Mouse (Mus musculus): Measurements from ENCODE around the gene Aplp2.
A peak's percentile ranks its signal among the peaks of the same experiment; 100 is the strongest.

The Aplp2 gene

GRCm38 (mm10) chr9:31223475-31223874 is 11.9 kb upstream of the Aplp2 start:
- no peak for DNase-seq

GRCm38 (mm10) chr9:31221170-31221569 is 9.6 kb upstream of the Aplp2 start:
- DNase-seq = no peak

GRCm38 (mm10) chr9:31217631-31218380 is 6.2 kb upstream of the Aplp2 start:
- DNase-seq = no peak

GRCm38 (mm10) chr9:31212500-31213008 is 939 bp upstream of the Aplp2 start:
- DNase-seq = no peak

GRCm38 (mm10) chr9:31210749-31211689 is 596 bp downstream of the Aplp2 start:
- peak; percentile 28 to 31 for DNase-seq

- no peak for DNase-seq
Observed at GRCm38 (mm10) chr9:31210163-31210562, 1.5 kb downstream of the Aplp2 start.

- no peak for DNase-seq
Observed at GRCm38 (mm10) chr9:31209502-31209901, 2.1 kb downstream of the Aplp2 start.

GRCm38 (mm10) chr9:31207732-31208131 is 3.9 kb downstream of the Aplp2 start:
- no peak for DNase-seq

- DNase-seq = no peak
Observed at GRCm38 (mm10) chr9:31204722-31205121, 6.9 kb downstream of the Aplp2 start.

GRCm38 (mm10) chr9:31203571-31204210 is 7.9 kb downstream of the Aplp2 start:
- no peak for DNase-seq

- DNase-seq = no peak
Observed at GRCm38 (mm10) chr9:31203068-31203467, 8.5 kb downstream of the Aplp2 start.

GRCm38 (mm10) chr9:31198614-31199013 is 13.0 kb downstream of the Aplp2 start:
- no peak for DNase-seq

GRCm38 (mm10) chr9:31197782-31198181 is 13.8 kb downstream of the Aplp2 start:
- DNase-seq = no peak

- DNase-seq = no peak
Observed at GRCm38 (mm10) chr9:31196742-31197141, 14.9 kb downstream of the Aplp2 start.

- no peak for DNase-seq
Observed at GRCm38 (mm10) chr9:31195573-31195972, 16.0 kb downstream of the Aplp2 start.

- DNase-seq = no peak
Observed at GRCm38 (mm10) chr9:31192378-31192777, 19.2 kb downstream of the Aplp2 start.

- DNase-seq = no peak
Observed at GRCm38 (mm10) chr9:31191543-31191942, 20.1 kb downstream of the Aplp2 start.

GRCm38 (mm10) chr9:31189194-31189593 is 22.4 kb downstream of the Aplp2 start:
- no peak for DNase-seq

GRCm38 (mm10) chr9:31184439-31184838 is 27.2 kb downstream of the Aplp2 start:
- no peak for DNase-seq

- no peak for DNase-seq
Observed at GRCm38 (mm10) chr9:31183061-31183460, 28.6 kb downstream of the Aplp2 start.

- DNase-seq = no peak
Observed at GRCm38 (mm10) chr9:31181291-31182085, 30.1 kb downstream of the Aplp2 start.

- DNase-seq = no peak
Observed at GRCm38 (mm10) chr9:31177692-31178091, 33.9 kb downstream of the Aplp2 start.

All from thymus, postnatal 36 days (tissue).